Mouse (Mus musculus) limb, embryonic 14.5 days (tissue): ENCODE results near the gene Nptx1. TPM values are rescaled to one million over a fixed set of nuclear protein-coding genes. Genes with fewer than 3 reads are reported as not detected.

Experiments
- ATAC-seq: fragments of 200-750 bp; cut with Nextera tagmentation; 2 replicates; pipeline ENCODE4 v1.8.0; 2017; ENCODE audit warnings: low read depth, moderate number of reproducible peaks, moderate TSS enrichment; ENCODE audit not compliant: low FRiP score
- DNase-seq: peaks from one replicate; pipeline ENCODE4 v3.0.0-alpha.2; 2015; ENCODE audit warnings: low spot score
- H3K27ac ChIP-seq: fragments of 300-500 bp; sonication (generic); replicated peaks from 2 replicates; pipeline ENCODE4 v1.5.1; 2014; ENCODE audit warnings: low read depth, mild to moderate bottlenecking, low read length, moderate library complexity, mixed read lengths
- H3K27me3 ChIP-seq: fragments of 300-500 bp; sonication (generic); 2 replicates; pipeline ENCODE4 v1.6.1; 2014; ENCODE audit warnings: low read length, mixed read lengths; ENCODE audit not compliant: control insufficient read depth, insufficient read depth
- H3K36me3 ChIP-seq: fragments of 300-500 bp; sonication (generic); 2 replicates; pipeline ENCODE4 v1.6.1; 2014; ENCODE audit warnings: mild to moderate bottlenecking, low read length, moderate library complexity, mixed read lengths; ENCODE audit not compliant: control insufficient read depth, insufficient read depth
- H3K4me1 ChIP-seq: fragments of 300-500 bp; sonication (generic); 2 replicates; pipeline ENCODE4 v1.6.1; 2014; ENCODE audit warnings: antibody characterized with exemption, low read length, mixed read lengths; ENCODE audit not compliant: control insufficient read depth, insufficient read depth
- H3K4me2 ChIP-seq: fragments of 300-500 bp; sonication (generic); replicated peaks from 2 replicates; pipeline ENCODE4 v1.6.1; 2014; ENCODE audit warnings: low read depth, mild to moderate bottlenecking, low read length, moderate library complexity; ENCODE audit not compliant: severe bottlenecking
- H3K4me3 ChIP-seq: fragments of 300-500 bp; sonication (generic); replicated peaks from 2 replicates; pipeline ENCODE4 v1.5.1; 2014; ENCODE audit warnings: low read length
- H3K9ac ChIP-seq: fragments of 300-500 bp; sonication (generic); 2 replicates; pipeline ENCODE4 v1.6.1; 2014; ENCODE audit warnings: mild to moderate bottlenecking, low read depth, low read length, moderate library complexity; ENCODE audit not compliant: severe bottlenecking
- H3K9me3 ChIP-seq: fragments of 300-500 bp; sonication (generic); 2 replicates; pipeline ENCODE4 v1.6.1; 2016; ENCODE audit warnings: low read length; ENCODE audit not compliant: control insufficient read depth
- POLR2A ChIP-seq: fragments of 200-500 bp; IDR thresholded peaks from 2 replicates; pipeline ENCODE4 v1.8.0; 2012; ENCODE audit warnings: inconsistent platforms, mild to moderate bottlenecking, moderate library complexity, borderline replicate concordance; ENCODE audit not compliant: insufficient read depth, insufficient read length; ENCODE audit errors: extremely low read depth
- WGBS: fragments of 180-500 bp; shearing (Covaris S2); extraction: QIAGEN DNeasy Blood & Tissue Kit; methylation state at CpG from one replicate; pipeline ENCODE4 v1.1.7; 2014; 5-methylcytosine and 5-hydroxymethylcytosine counted together
- polyA plus RNA-seq, 2 experiments: library from polyadenylated mRNA; depleted of rRNA in 1 of 2; stranded (reverse) in 1 of 2; unstranded in 1 of 2; fragments of >200 nt; fragmentation: Nextera tagmentation in 1 of 2; extraction: Ambion mirVana in 1 of 2; gene quantifications; 2 replicates each; pipeline versions ENCODE4 v1.2.1 to v1.2.3; 2012 to 2014

Gene Nptx1
- polyA plus RNA-seq, 2 experiments = 1.4 to 2.2 TPM

DNA sequence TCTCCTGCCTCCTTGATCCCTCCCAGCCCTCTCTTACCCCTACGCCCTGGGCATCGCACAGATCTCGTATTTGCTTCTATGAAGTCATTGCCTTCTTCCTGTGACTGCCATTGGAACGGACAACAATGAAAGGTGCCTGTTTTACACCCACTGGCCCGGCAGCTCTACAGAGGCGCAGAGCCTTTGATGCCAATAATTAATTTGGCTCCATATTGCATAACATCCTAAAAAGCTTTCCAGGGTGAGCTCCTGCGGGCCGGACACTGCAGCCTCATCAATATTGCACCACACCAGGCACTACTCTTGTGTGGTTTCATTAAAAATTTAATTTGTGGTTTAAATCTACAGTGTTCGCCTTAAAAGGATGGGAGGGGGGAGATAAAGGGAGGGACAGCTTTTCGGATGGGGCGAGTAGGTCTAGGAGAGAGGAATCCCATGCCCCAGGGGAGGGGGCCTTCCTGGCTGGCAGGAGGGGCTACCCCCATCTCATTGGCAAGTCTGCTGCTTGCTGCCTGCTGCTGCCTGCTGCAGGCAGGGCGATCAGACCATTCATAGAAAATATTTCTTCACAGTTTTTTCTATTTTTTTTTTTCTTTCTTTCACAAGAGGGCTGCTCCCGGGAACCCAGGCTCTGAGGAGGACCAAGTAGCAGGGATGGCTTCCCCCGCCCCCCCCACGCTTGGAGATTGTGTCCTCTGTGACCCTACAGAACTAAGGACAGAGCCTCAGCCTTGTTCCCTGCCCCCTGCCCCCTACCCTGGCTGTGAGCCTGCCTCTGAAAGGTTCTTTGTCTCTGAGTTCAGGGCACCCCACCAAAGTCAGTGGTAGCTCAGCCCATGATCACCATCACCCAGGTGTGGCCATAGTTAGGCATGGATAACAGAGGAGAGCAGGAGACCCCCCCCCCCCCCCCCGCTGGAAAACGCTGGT is 10.7 kb upstream of the Nptx1 start:
- Histone ChIP-seq H3K4me2 (peak overlapping the region; percentile 1; the same call in 1 of the 2 replicates), H3K36me3 (no peaks in the 10 kb centered on the region), H3K9me3 (no peaks in the 10 kb centered on the region), H3K9ac (peak overlapping the region; percentile 4; the same call in 1 of the 2 replicates), H3K27me3 (no peaks in the 10 kb centered on the region), H3K4me3 (no peak overlapping the region), H3K27ac (no peak overlapping the region), H3K4me1 (peaks cover 17% of the 10 kb centered on the region)
- TF ChIP-seq POLR2A = no peak
- no peak for DNase-seq
- 23% methylated on average over 17 of the region's 17 CpGs for WGBS
- no peak for ATAC-seq

DNA sequence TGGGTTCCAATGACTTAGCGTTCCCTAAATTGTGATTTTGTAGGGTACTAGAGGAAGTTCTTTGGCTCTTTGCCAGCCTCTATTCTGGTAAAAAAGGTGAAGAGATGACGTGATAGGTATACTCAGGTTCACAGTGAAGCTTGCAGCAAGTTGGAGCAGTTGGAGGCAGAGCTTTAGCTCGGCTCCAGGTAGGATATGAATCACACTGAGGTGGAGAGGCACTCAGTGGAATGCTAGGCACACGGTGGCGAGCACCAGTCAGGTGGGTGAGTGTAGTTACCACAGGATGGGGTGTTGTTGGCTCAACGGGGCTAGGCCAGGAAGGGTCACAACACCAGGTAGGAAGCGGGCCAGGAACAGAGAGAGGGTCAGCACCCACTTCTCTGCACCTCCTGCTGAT is 7.6 kb upstream of the Nptx1 start:
- Histone ChIP-seq H3K4me3 (no peak overlapping the region), H3K4me2 (no peak overlapping the region), H3K4me1 (peaks cover 17% of the 10 kb centered on the region), H3K36me3 (no peaks in the 10 kb centered on the region), H3K9me3 (no peaks in the 10 kb centered on the region), H3K27me3 (peaks cover 9% of the 10 kb centered on the region), H3K27ac (no peak overlapping the region), H3K9ac (no peak overlapping the region)
- no peak for ATAC-seq
- TF ChIP-seq POLR2A = no peak
- DNase-seq = no peak
- WGBS = 73% methylated on average over 7 of the region's 7 CpGs

DNA sequence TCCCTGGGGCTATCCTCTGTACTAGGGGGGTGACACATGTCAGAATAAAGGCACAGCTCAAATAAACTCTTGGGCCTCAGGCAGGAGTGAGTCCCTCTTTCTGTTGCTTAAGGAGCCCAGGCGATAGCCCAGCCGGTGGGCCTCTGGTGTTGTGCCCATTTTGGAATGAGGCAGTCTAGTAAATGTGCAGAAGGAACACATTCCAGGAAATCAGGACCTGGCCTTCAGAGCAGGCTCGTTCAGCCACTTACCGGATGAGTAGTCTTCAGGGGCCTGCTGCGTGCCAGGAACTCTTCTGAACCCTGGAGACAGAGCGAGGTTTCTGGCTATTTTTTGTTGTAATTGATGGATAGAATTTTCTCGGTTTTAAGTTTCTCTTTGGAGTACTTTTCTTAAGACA is 7.2 kb upstream of the Nptx1 start:
- DNase-seq (no peak), ATAC-seq (no peak)
- H3K9me3 ChIP-seq = no peaks in the 10 kb centered on the region
- peaks cover 14% of the 10 kb centered on the region for H3K27me3 ChIP-seq
- H3K9ac ChIP-seq = no peak overlapping the region
- no peak overlapping the region for H3K4me2 ChIP-seq
- 55% methylated on average over 7 of the region's 7 CpGs for WGBS
- no peak overlapping the region for H3K4me3 ChIP-seq
- no peak for TF ChIP-seq POLR2A
- H3K4me1 ChIP-seq = peaks cover 17% of the 10 kb centered on the region
- H3K27ac ChIP-seq = no peak overlapping the region
- H3K36me3 ChIP-seq = no peaks in the 10 kb centered on the region

DNA sequence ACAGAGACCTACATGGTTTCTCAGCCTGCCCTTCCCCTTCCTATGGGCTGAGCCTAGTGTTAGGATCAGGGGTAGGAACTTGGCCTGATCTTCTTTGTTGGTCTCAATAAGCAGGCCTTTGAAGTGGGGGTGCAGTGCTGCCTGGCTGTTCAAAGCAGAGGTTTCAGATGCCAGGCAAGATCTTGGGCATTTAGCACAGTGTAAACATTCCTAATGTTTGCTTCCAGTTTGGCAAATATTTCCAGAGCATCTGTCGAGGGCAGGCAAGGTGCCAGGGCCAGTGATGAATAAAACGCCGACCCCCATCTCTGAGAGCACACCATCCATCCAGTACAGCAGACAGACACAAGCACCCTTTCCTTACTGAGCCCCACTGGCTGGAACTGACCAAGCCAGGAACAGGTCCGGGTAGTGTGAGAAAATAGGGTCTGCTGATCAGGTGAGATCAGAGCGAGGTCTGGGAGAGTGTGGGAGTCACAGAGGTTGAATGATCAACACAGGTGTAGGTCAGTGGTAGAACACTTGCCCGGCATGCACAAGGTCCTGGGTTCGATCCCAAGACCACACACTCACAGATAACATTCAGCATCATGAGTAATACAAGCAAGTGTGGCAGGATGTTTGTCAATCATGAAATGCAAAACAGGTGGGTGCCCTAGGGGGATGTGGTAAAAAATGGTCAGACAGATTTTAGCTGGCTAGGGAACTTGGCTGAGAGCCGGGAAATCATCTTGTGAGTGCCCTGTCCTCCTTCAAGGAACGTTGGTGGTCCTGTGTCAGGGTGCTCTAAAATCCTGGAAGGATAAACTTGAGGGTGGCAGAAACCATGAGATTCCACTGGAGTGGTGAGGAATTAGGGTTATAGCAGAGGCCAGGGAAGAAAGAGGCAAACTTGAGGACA is 5.6 kb upstream of the Nptx1 start:
- no peaks in the 10 kb centered on the region for H3K9me3 ChIP-seq
- TF ChIP-seq POLR2A = no peak
- no peak for DNase-seq
- no peak overlapping the region for H3K4me2 ChIP-seq
- H3K4me1 ChIP-seq = peaks cover 16% of the 10 kb centered on the region
- peaks cover 29% of the 10 kb centered on the region for H3K27me3 ChIP-seq
- no peak overlapping the region for H3K4me3 ChIP-seq
- no peak for ATAC-seq
- H3K9ac ChIP-seq = no peak overlapping the region
- H3K36me3 ChIP-seq = no peaks in the 10 kb centered on the region
- H3K27ac ChIP-seq = no peak overlapping the region
- WGBS = 54% methylated on average over 9 of the region's 9 CpGs

DNA sequence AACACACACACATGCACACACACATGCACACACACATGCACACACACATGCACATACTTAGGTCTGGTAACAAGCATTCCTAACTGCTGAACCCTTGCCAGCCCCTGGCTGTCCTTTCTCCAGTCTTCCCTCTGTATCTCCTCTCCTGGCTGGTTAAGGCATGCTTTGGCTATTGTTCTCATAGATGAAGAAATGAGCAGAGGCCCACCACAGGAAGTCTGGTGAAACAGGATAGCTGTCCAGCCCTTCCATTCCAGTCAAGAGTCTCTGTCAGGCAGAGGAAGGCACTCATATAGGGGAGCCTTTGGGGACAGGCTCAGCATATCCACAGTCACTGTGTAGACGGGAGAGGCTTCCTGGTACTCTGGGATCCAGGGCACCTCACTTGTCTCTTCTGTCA is 4.7 kb upstream of the Nptx1 start:
- H3K9ac ChIP-seq = no peak overlapping the region
- H3K4me1 ChIP-seq = peaks cover 15% of the 10 kb centered on the region
- no peak overlapping the region for H3K27ac ChIP-seq
- 60% methylated on average over 1 of the region's 1 CpGs for WGBS
- no peaks in the 10 kb centered on the region for H3K9me3 ChIP-seq
- DNase-seq = no peak
- no peak overlapping the region for H3K4me2 ChIP-seq
- ATAC-seq = no peak
- peaks cover 38% of the 10 kb centered on the region for H3K27me3 ChIP-seq
- no peak overlapping the region for H3K4me3 ChIP-seq
- H3K36me3 ChIP-seq = no peaks in the 10 kb centered on the region
- TF ChIP-seq POLR2A = no peak
